Mouse (Mus musculus): ENCODE data around the gene Myom1. TPM values are rescaled to one million over a fixed set of nuclear protein-coding genes. Genes with fewer than 3 reads are reported as not detected.
A peak's percentile ranks its signal among the peaks of the same experiment; 100 is the strongest.

Myom1 gene
- polyA plus RNA-seq, 1 experiment from 2014 or later, result 3.0 TPM

DNA sequence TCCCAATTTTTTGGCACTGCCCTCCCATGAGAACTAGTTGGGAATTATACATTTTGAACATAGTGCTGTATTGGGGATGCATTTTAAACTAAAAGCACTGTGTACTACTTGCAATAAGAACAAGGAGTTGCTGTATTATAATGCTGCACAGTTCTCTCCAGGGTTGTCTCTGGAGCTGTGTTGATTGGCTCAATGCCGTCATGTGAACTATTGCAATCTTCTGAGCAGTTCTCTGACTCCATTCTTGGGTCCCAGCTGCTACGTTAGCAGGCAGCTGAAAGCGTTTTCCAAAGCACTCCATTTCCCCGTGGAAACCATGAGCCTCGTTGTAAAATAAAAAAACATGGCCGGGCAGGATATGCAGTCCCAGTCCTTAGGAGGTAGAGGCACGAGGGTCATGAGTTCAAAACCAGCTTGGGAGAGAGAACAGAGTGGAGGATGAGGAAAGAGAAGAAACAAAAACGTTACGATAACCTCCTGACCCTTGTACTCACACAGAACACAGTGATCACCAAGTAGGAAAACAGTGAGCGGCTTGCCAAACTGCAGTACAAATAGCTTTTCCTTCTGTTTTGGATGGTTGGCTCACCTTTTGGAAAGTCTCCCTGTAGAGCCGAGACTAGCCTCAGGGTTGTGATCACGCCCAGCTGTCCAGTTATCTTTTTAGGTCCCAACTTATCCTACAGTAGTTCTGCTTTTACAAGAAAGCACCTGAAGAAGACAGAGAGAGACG, 60.6 kb downstream of the Myom1 start:
- no peak for TF ChIP-seq CTCF (IDR thresholded peaks at IDR 0.05; ENCODE audit: low read depth)
- no peaks in the 10 kb centered on the region for H3K36me3 ChIP-seq (ENCODE audit: insufficient read depth, low read length)

GRCm38 (mm10) chr17:71064463-71065014, 62.1 kb downstream of the Myom1 start:
- H3K4me3 ChIP-seq (replicated peaks; ENCODE audit: low read depth, low read length), result no peak overlapping the region
- H3K4me1 ChIP-seq (replicated peaks; ENCODE audit: insufficient read depth, low read length), result 0 out of 2 replicates have a peak, but pooled peaks cover 7% of the 10 kb centered on the region
- ATAC-seq (replicated peaks; ENCODE audit: low FRiP score, low read depth) (no peak), DNase-seq (ENCODE audit: low spot score) (peak; percentile 76)
- H3K9ac ChIP-seq (ENCODE audit: low read depth, low read length), result no peak overlapping the region
- no peaks in the 10 kb centered on the region for H3K36me3 ChIP-seq (ENCODE audit: insufficient read depth, low read length)
- no peak overlapping the region for H3K4me2 ChIP-seq (ENCODE audit: low read length)
- peak; percentile 85 for TF ChIP-seq CTCF (IDR thresholded peaks at IDR 0.05; ENCODE audit: low read depth)
- no peaks in the 10 kb centered on the region for H3K27me3 ChIP-seq (ENCODE audit: insufficient read depth, low read length)
- WGBS, result 66% methylated on average over 7 of the region's 7 CpGs
- H3K9me3 ChIP-seq (replicated peaks; ENCODE audit: low read length), result no peaks in the 10 kb centered on the region
- no peak overlapping the region for H3K27ac ChIP-seq

More for the DNA sequence above, 60.6 kb downstream of the Myom1 start:
- no peak overlapping the region for H3K4me2 ChIP-seq (ENCODE audit: low read length)
- DNase-seq (ENCODE audit: low spot score) (no peak), ATAC-seq (replicated peaks; ENCODE audit: low FRiP score, low read depth) (no peak)
- no peak overlapping the region for H3K27ac ChIP-seq
- no peaks in the 10 kb centered on the region for H3K27me3 ChIP-seq (ENCODE audit: insufficient read depth, low read length)
- H3K4me3 ChIP-seq (replicated peaks; ENCODE audit: low read depth, low read length), result no peak overlapping the region
- WGBS, result 60% methylated on average over 13 of the region's 13 CpGs
- H3K4me1 ChIP-seq (replicated peaks; ENCODE audit: insufficient read depth, low read length), result 0 out of 2 replicates have a peak, but pooled peaks cover 7% of the 10 kb centered on the region
- no peaks in the 10 kb centered on the region for H3K9me3 ChIP-seq (replicated peaks; ENCODE audit: low read length)
- no peak overlapping the region for H3K9ac ChIP-seq (ENCODE audit: low read depth, low read length)

DNA sequence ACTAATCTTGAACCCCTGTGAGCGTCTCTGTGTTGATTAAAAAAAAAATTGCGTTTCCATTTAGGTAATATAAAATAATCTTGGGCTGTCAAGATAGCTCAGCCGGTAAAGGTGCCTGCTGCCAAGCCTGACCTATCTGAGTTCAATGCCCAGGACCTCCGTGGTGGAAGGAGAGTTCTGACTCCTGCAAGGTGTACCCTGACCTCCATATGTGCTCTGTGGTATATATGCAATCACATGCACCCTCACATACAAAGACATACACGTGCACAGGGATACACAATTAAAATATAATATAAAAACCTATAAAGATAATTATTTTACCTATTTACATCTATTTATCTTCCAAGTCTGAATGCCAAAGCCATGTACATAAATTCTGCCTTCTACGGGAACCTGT, 62.7 kb downstream of the Myom1 start:
- H3K27ac ChIP-seq, result no peak overlapping the region
- H3K27me3 ChIP-seq (ENCODE audit: insufficient read depth, low read length), result no peaks in the 10 kb centered on the region
- no peak overlapping the region for H3K4me2 ChIP-seq (ENCODE audit: low read length)
- 74% methylated on average over 6 of the region's 6 CpGs for WGBS
- no peak for ATAC-seq (replicated peaks; ENCODE audit: low FRiP score, low read depth)
- H3K4me1 ChIP-seq (replicated peaks; ENCODE audit: insufficient read depth, low read length), result 0 out of 2 replicates have a peak, but pooled peaks cover 7% of the 10 kb centered on the region
- no peaks in the 10 kb centered on the region for H3K9me3 ChIP-seq (replicated peaks; ENCODE audit: low read length)
- H3K36me3 ChIP-seq (ENCODE audit: insufficient read depth, low read length), result no peaks in the 10 kb centered on the region
- no peak for DNase-seq (ENCODE audit: low spot score)
- no peak overlapping the region for H3K4me3 ChIP-seq (replicated peaks; ENCODE audit: low read depth, low read length)
- no peak overlapping the region for H3K9ac ChIP-seq (ENCODE audit: low read depth, low read length)
- TF ChIP-seq CTCF (IDR thresholded peaks at IDR 0.05; ENCODE audit: low read depth), result no peak

- H3K4me1 ChIP-seq (replicated peaks; ENCODE audit: insufficient read depth, low read length), result no peaks in the 10 kb centered on the region
- H3K9ac ChIP-seq (ENCODE audit: low read depth, low read length), result no peak overlapping the region
- 82% methylated on average over 9 of the region's 9 CpGs for WGBS
- no peak overlapping the region for H3K27ac ChIP-seq
- no peak for ATAC-seq (replicated peaks; ENCODE audit: low FRiP score, low read depth)
- H3K9me3 ChIP-seq (replicated peaks; ENCODE audit: low read length), result no peaks in the 10 kb centered on the region
- no peak overlapping the region for H3K4me3 ChIP-seq (replicated peaks; ENCODE audit: low read depth, low read length)
- TF ChIP-seq CTCF (IDR thresholded peaks at IDR 0.05; ENCODE audit: low read depth), result peak; percentile 27; the same call in 1 of the 2 replicates
- DNase-seq (ENCODE audit: low spot score), result no peak
- no peak overlapping the region for H3K4me2 ChIP-seq (ENCODE audit: low read length)
- H3K27me3 ChIP-seq (ENCODE audit: insufficient read depth, low read length), result no peaks in the 10 kb centered on the region
- no peaks in the 10 kb centered on the region for H3K36me3 ChIP-seq (ENCODE audit: insufficient read depth, low read length)
These were observed 66.7 kb downstream of the Myom1 start for GRCm38 (mm10) chr17:71069176-71069575.

DNA sequence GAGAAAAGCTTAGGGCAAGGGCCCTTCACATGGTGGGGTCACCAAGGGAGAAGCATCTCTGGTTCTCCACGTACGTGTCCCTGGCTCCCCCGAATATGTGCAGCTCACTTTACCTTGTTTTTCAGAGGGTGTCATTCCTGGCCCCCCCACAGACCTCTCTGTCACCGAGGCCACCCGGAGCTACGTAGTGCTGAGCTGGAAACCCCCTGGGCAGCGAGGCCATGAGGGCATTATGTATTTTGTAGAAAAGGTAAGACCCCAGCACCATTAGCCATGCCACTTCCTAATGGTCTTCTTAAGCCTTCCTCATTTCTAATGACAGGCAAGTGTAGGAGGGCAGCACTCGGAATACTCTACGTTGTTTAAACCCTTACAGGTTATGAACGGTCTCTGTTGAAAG, 69.5 kb downstream of the Myom1 start:
- ATAC-seq (replicated peaks; ENCODE audit: low FRiP score, low read depth) (no peak), DNase-seq (ENCODE audit: low spot score) (no peak)
- Histone ChIP-seq H3K27me3 (ENCODE audit: insufficient read depth, low read length) (no peaks in the 10 kb centered on the region), H3K9me3 (replicated peaks; ENCODE audit: low read length) (no peaks in the 10 kb centered on the region), H3K9ac (ENCODE audit: low read depth, low read length) (no peak overlapping the region), H3K4me3 (replicated peaks; ENCODE audit: low read depth, low read length) (no peak overlapping the region), H3K4me1 (replicated peaks; ENCODE audit: insufficient read depth, low read length) (no peaks in the 10 kb centered on the region), H3K4me2 (ENCODE audit: low read length) (no peak overlapping the region), H3K27ac (no peak overlapping the region), H3K36me3 (ENCODE audit: insufficient read depth, low read length) (no peaks in the 10 kb centered on the region)
- no peak for TF ChIP-seq CTCF (IDR thresholded peaks at IDR 0.05; ENCODE audit: low read depth)
- 84% methylated on average over 10 of the region's 10 CpGs for WGBS

DNA sequence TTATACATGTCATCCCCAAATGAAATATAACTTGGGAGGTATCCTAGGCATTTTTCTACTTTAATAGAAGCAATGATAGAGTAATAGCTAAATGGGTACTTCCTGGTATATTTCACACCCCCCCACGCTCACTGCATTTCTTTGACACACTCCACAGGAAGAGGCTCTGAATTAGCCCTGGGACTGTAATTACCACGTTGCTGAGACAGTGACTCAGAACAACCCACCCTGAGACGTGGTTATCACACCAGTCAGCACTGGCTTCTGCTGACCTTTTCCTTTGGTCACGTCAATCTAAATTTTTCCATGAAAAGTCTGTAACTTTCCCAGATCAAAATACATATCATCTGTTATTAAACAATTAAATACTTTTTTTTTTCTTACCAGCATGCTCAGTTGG, 72.0 kb downstream of the Myom1 start:
- ATAC-seq (replicated peaks; ENCODE audit: low FRiP score, low read depth) (no peak), DNase-seq (ENCODE audit: low spot score) (no peak)
- WGBS, result 50% methylated on average over 4 of the region's 4 CpGs
- H3K36me3 ChIP-seq (ENCODE audit: insufficient read depth, low read length), result no peaks in the 10 kb centered on the region
- H3K9ac ChIP-seq (ENCODE audit: low read depth, low read length), result no peak overlapping the region
- no peak for TF ChIP-seq CTCF (IDR thresholded peaks at IDR 0.05; ENCODE audit: low read depth)
- H3K4me2 ChIP-seq (ENCODE audit: low read length), result no peak overlapping the region
- H3K4me3 ChIP-seq (replicated peaks; ENCODE audit: low read depth, low read length), result no peak overlapping the region
- no peaks in the 10 kb centered on the region for H3K27me3 ChIP-seq (ENCODE audit: insufficient read depth, low read length)
- no peaks in the 10 kb centered on the region for H3K9me3 ChIP-seq (replicated peaks; ENCODE audit: low read length)
- no peak overlapping the region for H3K27ac ChIP-seq
- no peaks in the 10 kb centered on the region for H3K4me1 ChIP-seq (replicated peaks; ENCODE audit: insufficient read depth, low read length)

All from kidney, postnatal 0 days (tissue).